Mouse (Mus musculus): ENCODE measurements at regions not wholly inside any gene's neighbourhood (a gene's known extent, or its start where the extent isn't known, plus 50 kb on each side); places are given as distances from the start of the nearest gene placed in this dataset.

DNA sequence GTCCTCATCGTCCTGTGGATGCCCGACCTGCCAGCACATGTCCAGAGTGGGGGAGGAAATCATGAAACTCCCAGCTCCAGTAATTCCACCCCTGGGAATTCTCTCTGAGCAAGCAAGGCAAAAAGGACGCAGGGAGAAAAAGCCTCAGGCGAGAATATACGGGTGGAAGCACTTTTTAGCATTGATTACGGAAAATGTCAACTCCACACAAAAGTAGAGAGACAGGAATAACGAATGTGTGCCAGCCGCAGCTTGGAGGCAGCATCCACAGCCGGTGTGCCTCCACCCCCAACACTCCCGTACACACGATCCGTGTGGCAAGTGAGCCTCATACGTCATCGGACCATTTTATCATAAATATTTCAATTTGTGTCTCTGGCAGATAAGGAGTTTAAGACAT is 123.5 kb downstream of the Plxna1 start:
- H3K4me2 ChIP-seq (ENCODE audit: low read length), result peak overlapping the region; percentile 5; the same call in 1 of the 2 replicates
- H3K27me3 ChIP-seq (ENCODE audit: control insufficient read depth, insufficient read depth, low read length), result no peaks in the 10 kb centered on the region
- H3K4me3 ChIP-seq (replicated peaks; ENCODE audit: low read depth, low read length), result no peak overlapping the region
- H3K9me3 ChIP-seq (ENCODE audit: control insufficient read depth, low read length), result no peaks in the 10 kb centered on the region
- ATAC-seq (ENCODE audit: low FRiP score, low TSS enrichment), result no peak
- H3K36me3 ChIP-seq (ENCODE audit: control insufficient read depth, insufficient read depth, low read length), result no peaks in the 10 kb centered on the region
- 0 out of 2 replicates have a peak overlapping the region, but pooled peaks have one; percentile 9 for H3K9ac ChIP-seq (replicated peaks; ENCODE audit: low read length)
- peak overlapping the region; percentile 76; the same call in 1 of the 2 replicates for H3K27ac ChIP-seq (replicated peaks; ENCODE audit: low read depth, low read length)
- H3K4me1 ChIP-seq (ENCODE audit: control insufficient read depth, insufficient read depth, low read length), result peaks cover 73% of the 10 kb centered on the region
- WGBS, result 34% methylated on average over 14 of the region's 14 CpGs
- peak; percentile 74 for DNase-seq

DNA sequence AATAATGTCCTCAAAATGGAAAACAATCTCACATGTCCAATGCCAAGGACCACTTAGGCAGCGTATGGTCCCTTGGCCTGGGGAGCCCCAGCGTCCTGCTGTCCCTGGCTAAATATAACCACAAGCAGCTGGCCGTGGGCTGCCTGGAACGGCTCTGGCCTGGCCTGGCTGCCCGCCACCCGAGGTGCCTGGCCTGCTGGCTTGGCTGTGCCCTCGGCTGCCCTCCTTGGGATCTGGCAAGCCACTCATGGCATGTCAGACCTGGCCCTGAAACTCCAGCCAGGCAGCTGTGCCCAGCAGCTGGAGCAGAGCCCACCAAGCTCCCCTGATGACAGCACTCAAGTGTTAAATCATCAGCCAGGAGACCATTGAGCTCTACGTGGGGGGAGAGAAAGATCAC is 122.9 kb downstream of the Plxna1 start:
- no peaks in the 10 kb centered on the region for H3K36me3 ChIP-seq (ENCODE audit: control insufficient read depth, insufficient read depth, low read length)
- H3K4me1 ChIP-seq (ENCODE audit: control insufficient read depth, insufficient read depth, low read length), result peaks cover 73% of the 10 kb centered on the region
- no peak overlapping the region for H3K4me3 ChIP-seq (replicated peaks; ENCODE audit: low read depth, low read length)
- WGBS, result 34% methylated on average over 8 of the region's 8 CpGs
- no peaks in the 10 kb centered on the region for H3K27me3 ChIP-seq (ENCODE audit: control insufficient read depth, insufficient read depth, low read length)
- peak overlapping the region; percentile 76 for H3K27ac ChIP-seq (replicated peaks; ENCODE audit: low read depth, low read length)
- no peaks in the 10 kb centered on the region for H3K9me3 ChIP-seq (ENCODE audit: control insufficient read depth, low read length)
- no peak for ATAC-seq (ENCODE audit: low FRiP score, low TSS enrichment)
- H3K9ac ChIP-seq (replicated peaks; ENCODE audit: low read length), result no peak overlapping the region
- peak overlapping the region; percentile 5; the same call in 1 of the 2 replicates for H3K4me2 ChIP-seq (ENCODE audit: low read length)
- DNase-seq, result no peak

DNA sequence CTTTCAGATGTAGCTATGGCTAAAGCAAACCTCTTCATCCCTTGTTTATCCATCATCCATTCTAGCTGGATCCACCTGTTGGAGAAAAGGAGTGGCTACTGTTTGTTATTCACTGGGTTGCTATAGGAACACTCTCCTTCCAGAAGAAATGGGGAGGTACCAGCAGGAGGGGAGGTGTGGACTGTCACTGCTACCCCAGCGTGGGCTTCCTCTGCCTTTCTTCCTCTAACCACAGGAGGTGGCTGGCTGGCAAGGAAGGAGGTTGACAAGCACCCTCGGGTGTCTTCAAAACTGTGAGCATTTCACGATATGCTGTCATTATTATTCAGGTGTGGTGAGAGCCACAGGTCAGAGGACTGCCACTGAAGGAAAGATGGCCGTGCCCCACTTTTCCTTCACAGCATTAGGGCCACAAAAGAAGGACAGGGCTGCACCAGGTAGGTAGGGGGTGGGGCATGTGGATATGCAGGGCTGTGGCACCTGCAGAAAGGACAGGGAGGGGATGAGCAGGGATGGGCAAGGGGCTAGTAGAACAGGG is 122.2 kb downstream of the Plxna1 start:
- DNase-seq (no peak), ATAC-seq (ENCODE audit: low FRiP score, low TSS enrichment) (no peak)
- Histone ChIP-seq H3K9me3 (ENCODE audit: control insufficient read depth, low read length) (no peaks in the 10 kb centered on the region), H3K27ac (replicated peaks; ENCODE audit: low read depth, low read length) (0 out of 2 replicates have a peak overlapping the region, but pooled peaks have one; percentile 53), H3K4me3 (replicated peaks; ENCODE audit: low read depth, low read length) (no peak overlapping the region), H3K36me3 (ENCODE audit: control insufficient read depth, insufficient read depth, low read length) (no peaks in the 10 kb centered on the region), H3K4me1 (ENCODE audit: control insufficient read depth, insufficient read depth, low read length) (peaks cover 69% of the 10 kb centered on the region), H3K4me2 (ENCODE audit: low read length) (no peak overlapping the region), H3K9ac (replicated peaks; ENCODE audit: low read length) (no peak overlapping the region), H3K27me3 (ENCODE audit: control insufficient read depth, insufficient read depth, low read length) (no peaks in the 10 kb centered on the region)
- WGBS, result 30% methylated on average over 4 of the region's 4 CpGs

- Histone ChIP-seq H3K27me3 (ENCODE audit: control insufficient read depth, insufficient read depth, low read length) (no peaks in the 10 kb centered on the region), H3K4me1 (ENCODE audit: control insufficient read depth, insufficient read depth, low read length) (peaks cover 46% of the 10 kb centered on the region), H3K36me3 (ENCODE audit: control insufficient read depth, insufficient read depth, low read length) (no peaks in the 10 kb centered on the region), H3K4me3 (replicated peaks; ENCODE audit: low read depth, low read length) (no peak overlapping the region), H3K27ac (replicated peaks; ENCODE audit: low read depth, low read length) (peak overlapping the region; percentile 57), H3K4me2 (ENCODE audit: low read length) (no peak overlapping the region), H3K9me3 (ENCODE audit: control insufficient read depth, low read length) (no peaks in the 10 kb centered on the region), H3K9ac (replicated peaks; ENCODE audit: low read length) (no peak overlapping the region)
- WGBS, result 11% methylated on average over 18 of the region's 18 CpGs
- peak; percentile 66 for DNase-seq
- ATAC-seq (ENCODE audit: low FRiP score, low TSS enrichment), result no peak; the same call in 1 of the 2 replicates
Measured at GRCm38 (mm10) chr6:89242371-89243288, 119.8 kb downstream of the Plxna1 start.

GRCm38 (mm10) chr6:89245506-89245905 is 116.9 kb downstream of the Plxna1 start:
- H3K9me3 ChIP-seq (ENCODE audit: control insufficient read depth, low read length), result no peaks in the 10 kb centered on the region
- peaks cover 19% of the 10 kb centered on the region for H3K4me1 ChIP-seq (ENCODE audit: control insufficient read depth, insufficient read depth, low read length)
- no peaks in the 10 kb centered on the region for H3K36me3 ChIP-seq (ENCODE audit: control insufficient read depth, insufficient read depth, low read length)
- no peak overlapping the region for H3K4me2 ChIP-seq (ENCODE audit: low read length)
- no peak for DNase-seq
- no peak overlapping the region for H3K27ac ChIP-seq (replicated peaks; ENCODE audit: low read depth, low read length)
- WGBS, result 34% methylated on average over 8 of the region's 8 CpGs
- H3K9ac ChIP-seq (replicated peaks; ENCODE audit: low read length), result no peak overlapping the region; the same call in 1 of the 2 replicates
- no peak for ATAC-seq (ENCODE audit: low FRiP score, low TSS enrichment)
- H3K27me3 ChIP-seq (ENCODE audit: control insufficient read depth, insufficient read depth, low read length), result no peaks in the 10 kb centered on the region
- H3K4me3 ChIP-seq (replicated peaks; ENCODE audit: low read depth, low read length), result no peak overlapping the region

DNA sequence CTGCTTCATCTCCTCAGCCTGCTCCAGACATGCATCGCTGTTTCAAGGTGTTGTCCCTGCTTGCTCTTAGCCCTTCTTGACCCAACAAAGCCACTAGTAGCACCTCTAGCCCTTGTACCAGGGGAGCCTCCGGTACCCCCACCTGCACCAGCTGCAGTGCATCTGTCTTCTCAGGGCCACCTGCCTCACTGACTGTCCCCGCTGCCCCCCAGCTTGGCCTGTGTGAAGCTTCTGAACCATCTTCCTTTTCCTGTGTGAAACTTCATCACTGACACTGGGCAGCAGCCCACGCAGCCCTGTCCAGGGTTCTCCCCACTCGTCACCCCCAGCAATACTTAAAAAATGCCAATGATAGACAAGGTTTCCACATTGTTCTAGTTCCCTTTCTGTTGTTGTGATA is 116.2 kb downstream of the Plxna1 start:
- no peaks in the 10 kb centered on the region for H3K9me3 ChIP-seq (ENCODE audit: control insufficient read depth, low read length)
- ATAC-seq (ENCODE audit: low FRiP score, low TSS enrichment), result no peak

DNA sequence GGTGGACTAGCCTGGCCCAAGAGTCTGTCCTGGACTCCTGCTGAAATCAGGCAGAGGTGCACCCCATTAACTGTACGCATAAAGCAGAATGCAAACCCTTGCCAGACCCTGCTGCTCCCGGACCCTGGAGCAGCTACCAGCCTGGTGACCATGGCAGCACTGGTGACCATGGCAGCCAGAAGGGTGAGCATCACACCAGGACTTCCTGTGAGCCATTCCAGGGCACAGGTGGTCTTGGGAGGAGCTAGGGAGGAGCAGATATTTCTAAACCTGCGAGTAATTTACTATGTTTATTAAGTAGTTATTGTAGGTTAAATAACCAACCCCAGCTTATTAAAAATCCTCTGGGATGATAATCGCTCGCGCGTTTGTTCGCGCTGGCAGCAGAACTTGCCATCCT is 113.8 kb downstream of the Plxna1 start:
- Histone ChIP-seq H3K4me2 (ENCODE audit: low read length) (no peak overlapping the region), H3K9ac (replicated peaks; ENCODE audit: low read length) (0 out of 2 replicates have a peak overlapping the region, but pooled peaks have one; percentile 29), H3K36me3 (ENCODE audit: control insufficient read depth, insufficient read depth, low read length) (no peaks in the 10 kb centered on the region), H3K9me3 (ENCODE audit: control insufficient read depth, low read length) (no peaks in the 10 kb centered on the region), H3K27me3 (ENCODE audit: control insufficient read depth, insufficient read depth, low read length) (no peaks in the 10 kb centered on the region), H3K27ac (replicated peaks; ENCODE audit: low read depth, low read length) (no peak overlapping the region), H3K4me1 (ENCODE audit: control insufficient read depth, insufficient read depth, low read length) (no peaks in the 10 kb centered on the region; the same call in 1 of the 2 replicates), H3K4me3 (replicated peaks; ENCODE audit: low read depth, low read length) (no peak overlapping the region)
- DNase-seq (no peak), ATAC-seq (ENCODE audit: low FRiP score, low TSS enrichment) (no peak)
- 83% methylated on average over 9 of the region's 9 CpGs for WGBS

More for the DNA sequence above, 116.2 kb downstream of the Plxna1 start:
- H3K4me1 ChIP-seq (ENCODE audit: control insufficient read depth, insufficient read depth, low read length), result peaks cover 14% of the 10 kb centered on the region
- DNase-seq, result no peak
- H3K4me2 ChIP-seq (ENCODE audit: low read length), result no peak overlapping the region
- no peak overlapping the region for H3K4me3 ChIP-seq (replicated peaks; ENCODE audit: low read depth, low read length)
- H3K27me3 ChIP-seq (ENCODE audit: control insufficient read depth, insufficient read depth, low read length), result no peaks in the 10 kb centered on the region
- no peak overlapping the region for H3K9ac ChIP-seq (replicated peaks; ENCODE audit: low read length)
- 95% methylated on average over 5 of the region's 5 CpGs for WGBS
- no peaks in the 10 kb centered on the region for H3K36me3 ChIP-seq (ENCODE audit: control insufficient read depth, insufficient read depth, low read length)
- no peak overlapping the region for H3K27ac ChIP-seq (replicated peaks; ENCODE audit: low read depth, low read length)

DNA sequence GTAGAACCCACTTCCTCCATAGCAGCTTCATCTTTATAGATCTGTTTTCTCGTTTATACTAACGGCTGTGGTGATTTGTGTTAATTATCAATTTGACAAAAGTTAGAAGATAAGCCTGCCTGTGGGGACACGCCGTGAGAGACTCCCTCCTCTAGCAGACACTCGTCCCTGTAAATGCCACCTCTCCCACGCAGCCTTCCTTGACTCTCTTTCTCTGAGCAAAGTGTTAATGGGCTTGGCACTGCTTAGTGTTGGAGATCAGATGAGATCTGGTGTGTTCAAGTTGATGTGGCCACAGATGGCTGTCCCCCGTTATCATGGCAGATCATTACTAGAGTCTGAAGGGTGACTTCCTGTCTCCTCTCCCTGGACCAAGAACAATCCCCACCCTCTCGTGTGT is 113.1 kb downstream of the Plxna1 start:
- H3K9me3 ChIP-seq (ENCODE audit: control insufficient read depth, low read length), result no peaks in the 10 kb centered on the region
- H3K4me3 ChIP-seq (replicated peaks; ENCODE audit: low read depth, low read length), result no peak overlapping the region
- no peaks in the 10 kb centered on the region for H3K27me3 ChIP-seq (ENCODE audit: control insufficient read depth, insufficient read depth, low read length)
- H3K27ac ChIP-seq (replicated peaks; ENCODE audit: low read depth, low read length), result no peak overlapping the region
- DNase-seq (no peak), ATAC-seq (ENCODE audit: low FRiP score, low TSS enrichment) (no peak)
- no peak overlapping the region for H3K4me2 ChIP-seq (ENCODE audit: low read length)
- no peak overlapping the region for H3K9ac ChIP-seq (replicated peaks; ENCODE audit: low read length)
- no peaks in the 10 kb centered on the region for H3K36me3 ChIP-seq (ENCODE audit: control insufficient read depth, insufficient read depth, low read length)
- WGBS, result 91% methylated on average over 8 of the region's 8 CpGs
- H3K4me1 ChIP-seq (ENCODE audit: control insufficient read depth, insufficient read depth, low read length), result peaks cover 7% of the 10 kb centered on the region

All from midbrain, embryonic 14.5 days (tissue).